Comparison of ENCODE assay signal across 30 mouse cellular contexts in the genomic region with DNA sequence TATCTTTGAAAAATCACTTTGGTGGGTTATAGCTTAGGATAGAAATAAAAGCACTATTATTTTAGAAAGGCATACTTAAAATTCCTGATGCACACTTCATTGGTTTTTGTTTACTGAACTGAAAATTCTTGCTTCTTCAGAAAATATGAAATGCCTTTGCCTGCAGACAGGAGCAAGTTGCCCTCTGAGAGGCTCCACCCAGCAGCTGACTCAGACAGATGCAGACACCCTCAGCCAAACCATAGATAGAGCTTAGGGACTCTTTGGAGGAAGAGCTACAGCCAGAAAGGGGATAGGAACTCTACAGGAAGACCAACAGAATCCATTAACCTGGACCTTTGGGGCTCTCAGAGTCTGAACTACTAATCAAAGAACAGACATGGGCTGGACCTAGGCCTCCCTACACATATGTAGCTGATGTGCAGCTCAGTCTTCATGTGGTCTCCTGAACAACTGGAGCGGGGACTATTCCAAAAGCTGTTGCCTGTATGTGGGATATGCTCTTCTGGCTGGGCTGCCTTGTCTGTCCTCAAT. TPM values are rescaled to one million over a fixed set of nuclear protein-coding genes. Genes with fewer than 3 reads are reported as not detected.
DNase-seq lines count a peak whose midpoint lies in the region; ATAC-seq and TF ChIP-seq lines count a peak whose summit lies in the region.
"Had no signal": no experiment of that assay in that cellular context is flagged by ENCODE, and none has a peak within 500 bp of the region (broad histone marks: within the 10 kb centered on the region; RNA-seq: fewer than 3 reads in every experiment).

No protein-coding gene starts in this region.

- TF ChIP-seq CTCF in spleen, adult 2 months (IDR thresholded peaks at IDR 0.05; ENCODE audit: extremely low read depth, insufficient read depth, insufficient read length, insufficient replicate concordance), result no peak
- no peak for TF ChIP-seq CTCF in liver, postnatal 0 days (IDR thresholded peaks at IDR 0.05; ENCODE audit: low read depth)

- ATAC-seq in liver, postnatal 0 days, result no peak
- ATAC-seq: forebrain, embryonic 16.5 days; intestine, embryonic 16.5 days; midbrain, embryonic 16.5 days had no signal

- no peak for DNase-seq in spleen, adult 2 months (ENCODE audit: low read depth in 1 of 2, low spot score in 2 of 2)
- no peak for DNase-seq in spleen, postnatal 10 days (ENCODE audit: low spot score in 2 of 2)
- DNase-seq in Muller cell, postnatal 12 days (ENCODE audit: inconsistent ontology term), result peak; percentile 67
- peak; percentile 40 for DNase-seq in liver
- no peak for DNase-seq in liver, postnatal 0 days
- no peak for DNase-seq in lung, postnatal 25 days (ENCODE audit: low spot score)
- no peak for DNase-seq in layer of hippocampus, adult 8-10 months (ENCODE audit: low spot score in 2 of 2)
- DNase-seq in T-cell, adult 2 months (ENCODE audit: low spot score), result no peak
- DNase-seq: adrenal gland, postnatal 25 days; cerebellum, adult 9-11 months; gastrocnemius, postnatal 25 days; heart, postnatal 4 days; kidney, postnatal 25 days; lung, adult 2 months; lung, postnatal 14 days had no signal

- no peak for TF ChIP-seq EP300 in liver, postnatal 0 days (IDR thresholded peaks at IDR 0.05; ENCODE audit: low read depth)

- peaks cover 17% of the 10 kb centered on the region for H3K4me1 ChIP-seq in spleen, adult 2 months (ENCODE audit: control insufficient read depth, insufficient read depth, insufficient read length)
- H3K4me1 ChIP-seq in liver, postnatal 0 days (ENCODE audit: insufficient read depth), result peaks cover 37% of the 10 kb centered on the region

- no peak overlapping the region for H3K4me3 ChIP-seq in spleen, adult 2 months (ENCODE audit: extremely low read depth, insufficient read depth, insufficient read length)
- no peak overlapping the region for H3K4me3 ChIP-seq in liver, postnatal 0 days (ENCODE audit: low read depth, low read length)
- H3K4me3 ChIP-seq: embryonic facial prominence, embryonic 10.5 days; forebrain, embryonic 10.5 days; limb, embryonic 13.5 days had no signal

- peaks cover 14% of the 10 kb centered on the region for H3K36me3 ChIP-seq in spleen, adult 2 months (ENCODE audit: control insufficient read depth, insufficient read depth, low read length)
- H3K36me3 ChIP-seq in liver, postnatal 0 days (replicated peaks; ENCODE audit: insufficient read depth, low read length), result peaks cover 16% of the 10 kb centered on the region
- H3K36me3 ChIP-seq: embryonic facial prominence, embryonic 10.5 days; forebrain, embryonic 10.5 days; limb, embryonic 13.5 days had no signal

- no peak overlapping the region for H3K9ac ChIP-seq in liver, postnatal 0 days (replicated peaks)
- H3K9ac ChIP-seq: hindbrain, embryonic 14.5 days; limb, embryonic 13.5 days had no signal

- no peaks in the 10 kb centered on the region for H3K9me3 ChIP-seq in liver, postnatal 0 days (ENCODE audit: low read length)
- H3K9me3 ChIP-seq: embryonic facial prominence, embryonic 10.5 days; forebrain, embryonic 10.5 days; G1E; limb, embryonic 13.5 days had no signal

- no peak for TF ChIP-seq POLR2A in spleen, adult 2 months (IDR thresholded peaks at IDR 0.05; ENCODE audit: low read depth, low read length)

- WGBS in spleen, adult 2 months, result 93% methylated on average over 1 of the region's 1 CpGs
- WGBS in liver, postnatal 0 days (ENCODE audit: insufficient replicate concordance), result 100% methylated on average over 1 of the region's 1 CpGs

- H3K27me3 ChIP-seq in spleen, adult 2 months (ENCODE audit: control insufficient read depth, insufficient read depth, low read length), result no peaks in the 10 kb centered on the region
- no peaks in the 10 kb centered on the region for H3K27me3 ChIP-seq in liver, postnatal 0 days (ENCODE audit: insufficient read depth, low read length)
- H3K27me3 ChIP-seq: CH12.LX had no signal

- peak overlapping the region; percentile 77 for H3K27ac ChIP-seq in spleen, adult 2 months (ENCODE audit: insufficient read depth, low read length)
- peak overlapping the region; percentile 68 for H3K27ac ChIP-seq in liver, postnatal 0 days (ENCODE audit: low read depth)
- H3K27ac ChIP-seq: embryonic facial prominence, embryonic 10.5 days; forebrain, embryonic 10.5 days; hindbrain, embryonic 14.5 days; limb, embryonic 13.5 days had no signal

- no peak overlapping the region for H3K4me2 ChIP-seq in liver, postnatal 0 days (ENCODE audit: low read depth, low read length)
- H3K4me2 ChIP-seq: hindbrain, embryonic 14.5 days; limb, embryonic 13.5 days had no signal

RNA-seq across cellular contexts. Expression of a gene that starts 15.7 kb away (rescaled TPM):
- polyA plus RNA-seq in spleen, adult 2 months (2012; rRNA removed), result 16.8 and 16.9 TPM in 2 replicates
- 29.7 and 29.8 TPM in 2 replicates for polyA plus RNA-seq in liver, postnatal 0 days (2015; fragmentation: Nextera tagmentation; extraction: Ambion mirVana)
- 1 to 10 TPM in 2 of 4 experiments, under 1 TPM in 2; 0.89 to 1.4 (median 1.1) TPM for total RNA-seq in layer of hippocampus, adult 8-10 months (2022)
- polyA plus RNA-seq: neural tube, embryonic 14.5 days had no signal

RNA-seq across cellular contexts. Expression of a gene that starts 22.6 kb away (rescaled TPM):
- 0.05 and 0.41 TPM in 2 replicates for polyA plus RNA-seq in spleen, adult 2 months (2012; rRNA removed)
- polyA plus RNA-seq in liver, postnatal 0 days (2015; fragmentation: Nextera tagmentation; extraction: Ambion mirVana), result not detected in 2 replicates
- not detected for total RNA-seq in layer of hippocampus, adult 8-10 months (2022)
- total RNA-seq: CH12.LX; gastrocnemius, postnatal 25 days; left cerebral cortex, postnatal 25 days had no signal
- polyA plus RNA-seq: cortical plate, adult 2 months; embryonic facial prominence, embryonic 10.5 days; forebrain, embryonic 10.5 days; forebrain, embryonic 16.5 days; G1E; heart, embryonic 14.5 days; hindbrain, embryonic 14.5 days; intestine, embryonic 16.5 days; kidney, embryonic 14.5 days; midbrain, embryonic 16.5 days; neural tube, embryonic 14.5 days had no signal

RNA-seq across cellular contexts. Expression of a gene that starts 28.1 kb away (rescaled TPM):
- polyA plus RNA-seq in spleen, adult 2 months (2012; rRNA removed), result 7.1 and 19.6 TPM in 2 replicates
- 5.1 and 7.1 TPM in 2 replicates for polyA plus RNA-seq in liver, postnatal 0 days (2015; fragmentation: Nextera tagmentation; extraction: Ambion mirVana)
- under 1 TPM in 2 of 4 experiments, not detected in 2; 0.16 to 0.71 TPM for total RNA-seq in layer of hippocampus, adult 8-10 months (2022)
- total RNA-seq: heart, postnatal 4 days had no signal
- polyA plus RNA-seq: embryonic facial prominence, embryonic 10.5 days; forebrain, embryonic 10.5 days; forebrain, embryonic 16.5 days; heart, embryonic 14.5 days; hindbrain, embryonic 14.5 days; kidney, embryonic 14.5 days; limb, embryonic 13.5 days; midbrain, embryonic 16.5 days; neural tube, embryonic 14.5 days had no signal

RNA-seq across cellular contexts. Expression of a gene that starts 41.1 kb away (rescaled TPM):
- polyA plus RNA-seq in spleen, adult 2 months (2012; rRNA removed), result 10.8 and 11.0 TPM in 2 replicates
- polyA plus RNA-seq in liver, postnatal 0 days (2015; fragmentation: Nextera tagmentation; extraction: Ambion mirVana), result 1.2 and 1.4 TPM in 2 replicates
- total RNA-seq in layer of hippocampus, adult 8-10 months (2022), result 1 to 10 TPM in 3 of 4 experiments, under 1 TPM in 1; 0.92 to 4.2 (median 2.6) TPM

RNA-seq across cellular contexts. Expression of a gene that starts 50.0 kb away (rescaled TPM):
- polyA plus RNA-seq in spleen, adult 2 months (2012; rRNA removed), result not detected in 2 replicates
- not detected in 2 replicates for polyA plus RNA-seq in liver, postnatal 0 days (2015; fragmentation: Nextera tagmentation; extraction: Ambion mirVana)
- not detected for total RNA-seq in layer of hippocampus, adult 8-10 months (2022)
- total RNA-seq: adrenal gland, postnatal 25 days; CH12.LX; gastrocnemius, postnatal 25 days; heart, adult 8-10 months; heart, postnatal 4 days; left cerebral cortex, postnatal 25 days had no signal
- polyA plus RNA-seq: cortical plate, adult 2 months; embryonic facial prominence, embryonic 10.5 days; forebrain, embryonic 10.5 days; forebrain, embryonic 16.5 days; G1E; heart, embryonic 14.5 days; hindbrain, embryonic 14.5 days; intestine, embryonic 16.5 days; kidney, embryonic 14.5 days; limb, embryonic 13.5 days; lung, adult 2 months; midbrain, embryonic 16.5 days; neural tube, embryonic 14.5 days had no signal

Comparison
In these comparisons a context has a peak if more than half of its experiments do, and no peak if none do; other contexts are left out.
1. DNase-seq: peak in Muller cell, postnatal 12 days (single experiment) and liver (single experiment); none in spleen, adult 2 months (0 of 2), spleen, postnatal 10 days (0 of 2), liver, postnatal 0 days (single experiment), lung, postnatal 25 days (single experiment), layer of hippocampus, adult 8-10 months (0 of 2) and T-cell, adult 2 months (single experiment).